Mouse (Mus musculus): ENCODE results near the gene Dnajc11.

- TF ChIP-seq CTCF (IDR thresholded peaks at IDR 0.05; ENCODE audit: borderline replicate concordance, insufficient read depth, low read length) (no peak), POLR2A (IDR thresholded peaks at IDR 0.05; ENCODE audit: low read depth, low read length) (no peak)
Measured at GRCm38 (mm10) chr4:151962817-151963216, 29.3 kb downstream of the Dnajc11 start.
